ENCODE assay signal across 15 mouse cellular contexts in genomic region chr17:25089158-25089557, GRCm38 (mm10). TPM values are rescaled to one million over a fixed set of nuclear protein-coding genes. Genes with fewer than 3 reads are reported as not detected.
DNase-seq lines count a peak whose midpoint lies in the region; ATAC-seq and TF ChIP-seq lines count a peak whose summit lies in the region.
"Had no signal": no experiment of that assay in that cellular context is flagged by ENCODE, and none has a peak within 500 bp of the region (broad histone marks: within the 10 kb centered on the region; RNA-seq: fewer than 3 reads in every experiment).

No protein-coding gene starts in this region.

- no peaks in the 10 kb centered on the region for H3K9me3 ChIP-seq in intestine, embryonic 15.5 days
- no peaks in the 10 kb centered on the region for H3K9me3 ChIP-seq in intestine, postnatal 0 days (ENCODE audit: control insufficient read depth)
- H3K9me3 ChIP-seq in liver, embryonic 16.5 days (replicated peaks; ENCODE audit: control insufficient read depth, low read length) = no peaks in the 10 kb centered on the region
- H3K9me3 ChIP-seq: megakaryocyte, embryonic 14.5 days had no signal

- no peak overlapping the region for H3K4me2 ChIP-seq in intestine, embryonic 15.5 days (replicated peaks)
- no peak overlapping the region for H3K4me2 ChIP-seq in intestine, postnatal 0 days (replicated peaks; ENCODE audit: low read depth)
- peak overlapping the region; percentile 82 for H3K4me2 ChIP-seq in liver, embryonic 16.5 days (ENCODE audit: low read depth, low read length)

- peaks cover 10% of the 10 kb centered on the region; the same call in 1 of the 2 replicates for H3K4me1 ChIP-seq in intestine, embryonic 15.5 days (replicated peaks)
- H3K4me1 ChIP-seq in intestine, postnatal 0 days (replicated peaks; ENCODE audit: control insufficient read depth, insufficient read depth, low read length) = no peaks in the 10 kb centered on the region
- peaks cover 59% of the 10 kb centered on the region for H3K4me1 ChIP-seq in liver, embryonic 16.5 days (ENCODE audit: control insufficient read depth, low read depth, low read length)

- peak; percentile 73 for ATAC-seq in intestine, embryonic 15.5 days
- ATAC-seq in intestine, postnatal 0 days = no peak
- peak; percentile 77 for ATAC-seq in erythroid progenitor cell, adult 5-6 weeks (replicated peaks; ENCODE audit: low FRiP score, poor library complexity, severe bottlenecking)
- ATAC-seq in liver, embryonic 16.5 days (ENCODE audit: low read depth) = peak; percentile 88
- no peak for ATAC-seq in activated CD4-positive, CD25-positive, alpha-beta regulatory T cell, adult 4 months

- H3K27ac ChIP-seq in intestine, embryonic 15.5 days = no peak overlapping the region
- H3K27ac ChIP-seq in intestine, postnatal 0 days (ENCODE audit: low read depth, low read length) = no peak overlapping the region
- H3K27ac ChIP-seq in liver, embryonic 16.5 days (ENCODE audit: low read length) = peak overlapping the region; percentile 98

- H3K9ac ChIP-seq in intestine, embryonic 15.5 days = no peak overlapping the region
- H3K9ac ChIP-seq in intestine, postnatal 0 days (ENCODE audit: low read depth, low read length) = no peak overlapping the region
- peak overlapping the region; percentile 81 for H3K9ac ChIP-seq in liver, embryonic 16.5 days (ENCODE audit: low read depth, low read length)

- no peaks in the 10 kb centered on the region for H3K27me3 ChIP-seq in intestine, embryonic 15.5 days (replicated peaks)
- H3K27me3 ChIP-seq in intestine, postnatal 0 days (replicated peaks; ENCODE audit: control insufficient read depth, insufficient read depth, low read length) = no peaks in the 10 kb centered on the region
- H3K27me3 ChIP-seq in liver, embryonic 16.5 days (ENCODE audit: control insufficient read depth, insufficient read depth, low read depth, low read length) = no peaks in the 10 kb centered on the region
- H3K27me3 ChIP-seq: megakaryocyte, embryonic 14.5 days had no signal

- TF ChIP-seq CTCF in intestine, postnatal 0 days (IDR thresholded peaks at IDR 0.05; ENCODE audit: low read depth) = no peak

- H3K4me3 ChIP-seq in intestine, embryonic 15.5 days (replicated peaks) = no peak overlapping the region
- H3K4me3 ChIP-seq in intestine, postnatal 0 days (ENCODE audit: low read depth, low read length) = no peak overlapping the region
- peak overlapping the region; percentile 72 for H3K4me3 ChIP-seq in liver, embryonic 16.5 days (ENCODE audit: low read depth, low read length)
- H3K4me3 ChIP-seq: megakaryocyte, embryonic 14.5 days had no signal

- peak; percentile 49 for DNase-seq in ZHBTc4 (ENCODE audit: low read depth, low spot score)
- no peak for DNase-seq in adrenal gland, postnatal 36 days
- no peak for DNase-seq in kidney, adult 9 months
- DNase-seq: cerebellum, adult 2 months; embryo, embryonic 11 days; kidney, adult 11 months; lung, adult 18-20 months had no signal

- no peaks in the 10 kb centered on the region for H3K36me3 ChIP-seq in intestine, embryonic 15.5 days
- peaks cover 15% of the 10 kb centered on the region for H3K36me3 ChIP-seq in intestine, postnatal 0 days (ENCODE audit: control insufficient read depth, insufficient read depth)
- peaks cover 35% of the 10 kb centered on the region for H3K36me3 ChIP-seq in liver, embryonic 16.5 days (ENCODE audit: control insufficient read depth, insufficient read depth)

- WGBS in intestine, embryonic 15.5 days = 90% methylated on average over 10 of the region's 10 CpGs
- 92% methylated on average over 10 of the region's 10 CpGs for WGBS in intestine, postnatal 0 days
- 28% methylated on average over 10 of the region's 10 CpGs for WGBS in liver, embryonic 16.5 days (ENCODE audit: insufficient replicate concordance)

RNA-seq across cellular contexts. Expression of gene Tmem204, which starts 5.8 kb away (rescaled TPM):
- polyA plus RNA-seq in intestine, embryonic 15.5 days (2015; fragmentation: Nextera tagmentation; extraction: Ambion mirVana) = 22.8 and 23.2 TPM in 2 replicates
- 14.5 and 15.8 TPM in 2 replicates for polyA plus RNA-seq in intestine, postnatal 0 days (2015; fragmentation: Nextera tagmentation; extraction: Ambion mirVana)
- total RNA-seq in erythroid progenitor cell, adult 5-6 weeks (2015; ENCODE audit: low replicate concordance) = not detected in 2 replicates
- not detected in 2 replicates for total RNA-seq in erythroid progenitor cell, adult 5-6 weeks (2017; ENCODE audit: low replicate concordance)
- polyA plus RNA-seq in liver, embryonic 16.5 days (2015; fragmentation: Nextera tagmentation; extraction: Ambion mirVana) = 6.2 and 7.3 TPM in 2 replicates
- 10 to 100 TPM; 31.4 to 39.7 TPM for total RNA-seq in adrenal gland, postnatal 36 days (2021)
- under 1 TPM in 1 of 2 experiments, not detected in 1; 0.63 TPM for polyA plus RNA-seq in activated CD4-positive, CD25-positive, alpha-beta regulatory T cell, adult 4 months (2017; shearing (Covaris generic))
- total RNA-seq: hematopoietic stem cell, adult 5-6 weeks; neutrophil, adult 5-6 weeks had no signal

RNA-seq across cellular contexts. Expression of gene Telo2, which starts 26.6 kb away (rescaled TPM):
- polyA plus RNA-seq in intestine, embryonic 15.5 days (2015; fragmentation: Nextera tagmentation; extraction: Ambion mirVana) = 34.0 and 39.3 TPM in 2 replicates
- polyA plus RNA-seq in intestine, postnatal 0 days (2015; fragmentation: Nextera tagmentation; extraction: Ambion mirVana) = 7.6 and 8.7 TPM in 2 replicates
- total RNA-seq in erythroid progenitor cell, adult 5-6 weeks (2015; ENCODE audit: low replicate concordance) = 3.2 and 5.0 TPM in 2 replicates
- 10.5 and 42.6 TPM in 2 replicates for total RNA-seq in erythroid progenitor cell, adult 5-6 weeks (2017; ENCODE audit: low replicate concordance)
- 12.2 TPM in 2 replicates for polyA plus RNA-seq in liver, embryonic 16.5 days (2015; fragmentation: Nextera tagmentation; extraction: Ambion mirVana)
- 10 to 100 TPM; 19.7 to 22.4 TPM for total RNA-seq in adrenal gland, postnatal 36 days (2021)
- polyA plus RNA-seq in activated CD4-positive, CD25-positive, alpha-beta regulatory T cell, adult 4 months (2017; shearing (Covaris generic)) = 10 to 100 TPM; 16.8 to 18.7 TPM

RNA-seq across cellular contexts. Expression of gene Ptx4, which starts 31.4 kb away (rescaled TPM):
- polyA plus RNA-seq in intestine, embryonic 15.5 days (2015; fragmentation: Nextera tagmentation; extraction: Ambion mirVana) = 0.15 and 0.25 TPM in 2 replicates
- 0.25 and 0.27 TPM in 2 replicates for polyA plus RNA-seq in intestine, postnatal 0 days (2015; fragmentation: Nextera tagmentation; extraction: Ambion mirVana)
- total RNA-seq in erythroid progenitor cell, adult 5-6 weeks (2015; ENCODE audit: low replicate concordance) = not detected in 2 replicates
- total RNA-seq in erythroid progenitor cell, adult 5-6 weeks (2017; ENCODE audit: low replicate concordance) = not detected in 2 replicates
- polyA plus RNA-seq in liver, embryonic 16.5 days (2015; fragmentation: Nextera tagmentation; extraction: Ambion mirVana) = not detected in 2 replicates
- total RNA-seq in adrenal gland, postnatal 36 days (2021) = not detected
- not detected for polyA plus RNA-seq in activated CD4-positive, CD25-positive, alpha-beta regulatory T cell, adult 4 months (2017; shearing (Covaris generic))
- total RNA-seq: neutrophil, adult 5-6 weeks had no signal
- polyA plus RNA-seq: cerebellum, adult 2 months had no signal

RNA-seq across cellular contexts. Expression of gene Clcn7, which starts 44.0 kb away (rescaled TPM):
- 20.3 and 20.4 TPM in 2 replicates for polyA plus RNA-seq in intestine, embryonic 15.5 days (2015; fragmentation: Nextera tagmentation; extraction: Ambion mirVana)
- polyA plus RNA-seq in intestine, postnatal 0 days (2015; fragmentation: Nextera tagmentation; extraction: Ambion mirVana) = 18.5 and 21.7 TPM in 2 replicates
- 17.3 and 23.1 TPM in 2 replicates for total RNA-seq in erythroid progenitor cell, adult 5-6 weeks (2015; ENCODE audit: low replicate concordance)
- total RNA-seq in erythroid progenitor cell, adult 5-6 weeks (2017; ENCODE audit: low replicate concordance) = 20.0 and 22.6 TPM in 2 replicates
- 9.9 and 10.3 TPM in 2 replicates for polyA plus RNA-seq in liver, embryonic 16.5 days (2015; fragmentation: Nextera tagmentation; extraction: Ambion mirVana)
- 10 to 100 TPM; 42.0 to 43.8 TPM for total RNA-seq in adrenal gland, postnatal 36 days (2021)
- 10 to 100 TPM; 15.4 to 16.8 TPM for polyA plus RNA-seq in activated CD4-positive, CD25-positive, alpha-beta regulatory T cell, adult 4 months (2017; shearing (Covaris generic))

Comparison
In these comparisons a context has a peak if more than half of its experiments do, and no peak if none do; other contexts are left out.
1. ATAC-seq: peak in intestine, embryonic 15.5 days (single experiment), erythroid progenitor cell, adult 5-6 weeks (single experiment) and liver, embryonic 16.5 days (single experiment); none in intestine, postnatal 0 days (single experiment) and activated CD4-positive, CD25-positive, alpha-beta regulatory T cell, adult 4 months (single experiment).